Mouse (Mus musculus) gastrocnemius, adult 18-20 months (tissue): ENCODE data around the gene Uchl4. TPM values are rescaled to one million over a fixed set of nuclear protein-coding genes. Genes with fewer than 3 reads are reported as not detected.
"Not testable (repeated sequence)": the region's sequence is repeated elsewhere in the genome, so short reads cannot be mapped to it uniquely, and the experiment has no call there.

Experiments used
- DNase-seq: peaks from one replicate; pipeline ENCODE4 v3.0.0; 2021; ENCODE audit warnings: low spot score
- total RNA-seq, 2 experiments: library from RNA; stranded (reverse); gene quantifications; 2 replicates each; pipeline ENCODE4 v1.2.3; 2021

Uchl4 gene
- total RNA-seq, 2 experiments from 2014 or later = 1.3 to 2.1 TPM

GRCm38 (mm10) chr9:64231171-64231570 lies 3.8 kb upstream of the Uchl4 start:
- no peak for DNase-seq

- DNase-seq = no peak
These were observed 3.3 kb upstream of the Uchl4 start for GRCm38 (mm10) chr9:64231674-64232073.

- DNase-seq = no peak
These were observed 2.6 kb upstream of the Uchl4 start for GRCm38 (mm10) chr9:64232257-64232957.

GRCm38 (mm10) chr9:64233656-64234055 lies 1.3 kb upstream of the Uchl4 start:
- DNase-seq = no peak

GRCm38 (mm10) chr9:64236056-64236455 lies 1.1 kb downstream of the Uchl4 start:
- DNase-seq = no peak

- no peak for DNase-seq
These were observed 5.1 kb downstream of the Uchl4 start for GRCm38 (mm10) chr9:64240116-64240515.

- DNase-seq = peak; percentile 19
These were observed 5.7 kb downstream of the Uchl4 start for GRCm38 (mm10) chr9:64240681-64241080.

- no peak for DNase-seq
These were observed 7.4 kb downstream of the Uchl4 start for GRCm38 (mm10) chr9:64242381-64242831.

- no peak for DNase-seq
These were observed 14.4 kb downstream of the Uchl4 start for GRCm38 (mm10) chr9:64249371-64249770.

GRCm38 (mm10) chr9:64250111-64250730 lies 15.2 kb downstream of the Uchl4 start:
- no peak for DNase-seq

- peak; percentile 10 for DNase-seq
These were observed 17.6 kb downstream of the Uchl4 start for GRCm38 (mm10) chr9:64252591-64253020.

- peak; percentile 100 for DNase-seq
These were observed 18.3 kb downstream of the Uchl4 start, which contains the start of gene Map2k1 for GRCm38 (mm10) chr9:64253021-64253904. Gene Map2k1, minus strand, starts transcription at chr9:64253631.

- DNase-seq = no peak
These were observed 20.4 kb downstream of the Uchl4 start for GRCm38 (mm10) chr9:64255422-64255821.

GRCm38 (mm10) chr9:64256204-64256603 lies 21.2 kb downstream of the Uchl4 start:
- DNase-seq = no peak

GRCm38 (mm10) chr9:64259906-64260305 lies 24.9 kb downstream of the Uchl4 start:
- no peak for DNase-seq

GRCm38 (mm10) chr9:64261023-64261422 lies 26.0 kb downstream of the Uchl4 start:
- DNase-seq = no peak

- no peak for DNase-seq
These were observed 29.8 kb downstream of the Uchl4 start for GRCm38 (mm10) chr9:64264813-64265212.

GRCm38 (mm10) chr9:64267231-64267630 lies 32.2 kb downstream of the Uchl4 start:
- no peak for DNase-seq

- DNase-seq = no peak
These were observed 33.2 kb downstream of the Uchl4 start for GRCm38 (mm10) chr9:64268196-64268595.

- DNase-seq = not testable (repeated sequence)
These were observed 33.8 kb downstream of the Uchl4 start for GRCm38 (mm10) chr9:64268836-64269235.

- no peak for DNase-seq
These were observed 36.2 kb downstream of the Uchl4 start for GRCm38 (mm10) chr9:64271249-64271648.

GRCm38 (mm10) chr9:64272611-64273010 lies 37.6 kb downstream of the Uchl4 start:
- DNase-seq = peak; percentile 48
